Mouse (Mus musculus) lung, adult 2 months (tissue): ENCODE measurements around the gene Slc34a2.

Source experiments
- CTCF ChIP-seq: fragments of 200-500 bp; IDR thresholded peaks from 2 replicates; pipeline ENCODE4 v1.5.1; 2011; ENCODE audit warnings: mild to moderate bottlenecking, low read length, control low read depth; ENCODE audit not compliant: insufficient read depth
- POLR2A ChIP-seq: fragments of 200-500 bp; IDR thresholded peaks from 2 replicates; pipeline ENCODE4 v1.6.1; 2011; ENCODE audit warnings: low read depth, mild to moderate bottlenecking, control low read depth, low read length, borderline replicate concordance; ENCODE audit errors: extremely low read depth

- TF ChIP-seq CTCF (no peak), POLR2A (no peak)
These were observed 73.2 kb downstream of the Slc34a2 start for GRCm38 (mm10) chr5:53111036-53111435.
